ENCODE assay signal across 26 mouse cellular contexts in the genomic region with DNA sequence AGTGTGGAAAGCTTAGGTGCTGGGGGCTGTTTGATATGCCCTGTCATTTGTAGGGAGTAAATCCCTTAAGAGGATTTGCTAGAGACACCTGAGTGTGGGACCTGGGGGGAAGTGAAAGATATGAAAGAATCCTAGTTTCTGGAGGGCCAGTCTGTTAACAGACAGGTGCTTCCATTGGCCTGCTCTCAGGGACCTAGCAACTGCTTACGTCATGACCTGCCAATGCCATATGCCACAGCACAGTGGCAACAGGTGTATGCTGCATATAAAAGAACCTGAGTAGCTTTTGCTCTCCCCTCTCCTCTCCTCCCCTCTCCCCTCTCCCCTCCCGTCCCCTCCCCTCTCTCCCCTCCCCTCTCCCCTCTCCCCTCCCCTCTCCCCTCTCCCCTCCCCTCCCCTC.
DNase-seq lines count a peak whose midpoint lies in the region; ATAC-seq and TF ChIP-seq lines count a peak whose summit lies in the region.
"Had no signal": no experiment of that assay in that cellular context is flagged by ENCODE, and none has a peak within 500 bp of the region (broad histone marks: within the 10 kb centered on the region; RNA-seq: fewer than 3 reads in every experiment).

No protein-coding gene starts in this region.

- no peaks in the 10 kb centered on the region for H3K36me3 ChIP-seq in hindbrain, postnatal 0 days (ENCODE audit: insufficient read depth, low read length)
- H3K36me3 ChIP-seq in hindbrain, embryonic 10.5 days, result no peaks in the 10 kb centered on the region
- H3K36me3 ChIP-seq in neural tube, embryonic 15.5 days, result no peaks in the 10 kb centered on the region
- H3K36me3 ChIP-seq: heart, embryonic 12.5 days; limb, embryonic 10.5 days; liver, embryonic 15.5 days; midbrain, embryonic 12.5 days; neural tube, embryonic 13.5 days had no signal

- H3K4me1 ChIP-seq in hindbrain, postnatal 0 days (ENCODE audit: insufficient read depth, low read length), result peaks cover 10% of the 10 kb centered on the region
- peaks cover 29% of the 10 kb centered on the region for H3K4me1 ChIP-seq in hindbrain, embryonic 10.5 days (replicated peaks)
- peaks cover 31% of the 10 kb centered on the region for H3K4me1 ChIP-seq in neural tube, embryonic 15.5 days
- H3K4me1 ChIP-seq: heart, embryonic 12.5 days; liver, embryonic 15.5 days had no signal

- no peak overlapping the region for H3K4me2 ChIP-seq in hindbrain, postnatal 0 days (ENCODE audit: low read depth, low read length)
- no peak overlapping the region for H3K4me2 ChIP-seq in neural tube, embryonic 15.5 days
- H3K4me2 ChIP-seq: heart, embryonic 12.5 days; liver, embryonic 15.5 days; midbrain, embryonic 12.5 days; neural tube, embryonic 13.5 days had no signal

- no peaks in the 10 kb centered on the region for H3K9me3 ChIP-seq in hindbrain, postnatal 0 days (ENCODE audit: low read length)
- H3K9me3 ChIP-seq in hindbrain, embryonic 10.5 days, result no peaks in the 10 kb centered on the region
- H3K9me3 ChIP-seq in neural tube, embryonic 15.5 days (replicated peaks), result no peaks in the 10 kb centered on the region
- H3K9me3 ChIP-seq: heart, embryonic 12.5 days; limb, embryonic 10.5 days; liver, embryonic 15.5 days; midbrain, embryonic 12.5 days; neural tube, embryonic 13.5 days had no signal

- no peak overlapping the region for H3K9ac ChIP-seq in hindbrain, postnatal 0 days (replicated peaks; ENCODE audit: low read length)
- no peak overlapping the region for H3K9ac ChIP-seq in neural tube, embryonic 15.5 days (replicated peaks)
- H3K9ac ChIP-seq: forebrain, postnatal 0 days; heart, embryonic 12.5 days; liver, embryonic 15.5 days; midbrain, embryonic 12.5 days; neural tube, embryonic 13.5 days had no signal

- no peak overlapping the region for H3K4me3 ChIP-seq in hindbrain, postnatal 0 days (ENCODE audit: low read length)
- no peak overlapping the region for H3K4me3 ChIP-seq in hindbrain, embryonic 10.5 days
- H3K4me3 ChIP-seq in neural tube, embryonic 15.5 days (replicated peaks), result no peak overlapping the region
- H3K4me3 ChIP-seq: heart, embryonic 12.5 days; left cerebral cortex, adult 2 months; limb, embryonic 10.5 days; liver, embryonic 15.5 days; midbrain, embryonic 12.5 days; myocyte; neural tube, embryonic 13.5 days had no signal

- peak; percentile 59 for DNase-seq in hindbrain, postnatal 0 days (ENCODE audit: low spot score)
- no peak for DNase-seq in hindbrain, embryonic 10.5 days (ENCODE audit: low spot score)
- DNase-seq in retina, postnatal 7 days (ENCODE audit: low read depth, low spot score), result peak; percentile 13
- no peak for DNase-seq in retina, embryonic 14.5 days (ENCODE audit: low spot score)
- DNase-seq in cerebellum, adult 9-11 months, result peak; percentile 70
- DNase-seq in urinary bladder, postnatal 25 days (ENCODE audit: low spot score), result no peak
- DNase-seq: adrenal gland, postnatal 10 days; B cell, adult 2 months; forebrain, postnatal 0 days; gastrocnemius, postnatal 25 days; heart, adult 18-20 months; heart, postnatal 10 days; kidney, adult 11 months; liver; lung, postnatal 10 days; thymus, adult 2 months; thymus, postnatal 4 days had no signal

- 42% methylated on average over 2 of the region's 2 CpGs for WGBS in hindbrain, postnatal 0 days
- 51% methylated on average over 2 of the region's 2 CpGs for WGBS in hindbrain, embryonic 10.5 days
- WGBS in neural tube, embryonic 15.5 days, result 33% methylated on average over 2 of the region's 2 CpGs

- H3K27ac ChIP-seq in hindbrain, postnatal 0 days, result no peak overlapping the region
- no peak overlapping the region for H3K27ac ChIP-seq in hindbrain, embryonic 10.5 days
- H3K27ac ChIP-seq in neural tube, embryonic 15.5 days (replicated peaks), result no peak overlapping the region
- H3K27ac ChIP-seq: left cerebral cortex, adult 2 months; limb, embryonic 10.5 days; liver, embryonic 15.5 days; midbrain, embryonic 12.5 days; neural tube, embryonic 13.5 days had no signal

- no peak for TF ChIP-seq CTCF in hindbrain, postnatal 0 days (IDR thresholded peaks at IDR 0.05; ENCODE audit: low read depth)

- no peak for ATAC-seq in hindbrain, postnatal 0 days
- ATAC-seq in neural tube, embryonic 15.5 days (ENCODE audit: low FRiP score), result no peak
- ATAC-seq: activated CD4-positive, CD25-positive, alpha-beta regulatory T cell, adult 4 months; forebrain, postnatal 0 days had no signal

- H3K27me3 ChIP-seq in hindbrain, postnatal 0 days (ENCODE audit: insufficient read depth, low read length), result no peaks in the 10 kb centered on the region
- peaks cover 9% of the 10 kb centered on the region for H3K27me3 ChIP-seq in hindbrain, embryonic 10.5 days (ENCODE audit: insufficient read depth, poor library complexity, severe bottlenecking)
- peaks cover 5% of the 10 kb centered on the region for H3K27me3 ChIP-seq in neural tube, embryonic 15.5 days (replicated peaks)
- H3K27me3 ChIP-seq: liver, embryonic 15.5 days had no signal

Comparison
In these comparisons a context has a peak if more than half of its experiments do, and no peak if none do; other contexts are left out.
1. DNase-seq: peak in hindbrain, postnatal 0 days (single experiment), retina, postnatal 7 days (single experiment) and cerebellum, adult 9-11 months (single experiment); none in hindbrain, embryonic 10.5 days (single experiment), retina, embryonic 14.5 days (single experiment) and urinary bladder, postnatal 25 days (single experiment).